Mouse (Mus musculus) cerebellum, adult 2 months (tissue): ENCODE results near the gene Popdc2.

ENCODE experiments used
- CTCF ChIP-seq: fragments of 200-500 bp; IDR thresholded peaks from 2 replicates; pipeline ENCODE4 v1.5.1; 2011; ENCODE audit warnings: low read depth, mild to moderate bottlenecking, control low read depth, low read length, moderate library complexity, borderline replicate concordance; ENCODE audit not compliant: insufficient read depth
- POLR2A ChIP-seq: fragments of 200-500 bp; IDR thresholded peaks from 2 replicates; pipeline ENCODE4 v1.6.1; 2011; ENCODE audit warnings: low read length, control low read depth, borderline replicate concordance; ENCODE audit not compliant: insufficient read depth

DNA sequence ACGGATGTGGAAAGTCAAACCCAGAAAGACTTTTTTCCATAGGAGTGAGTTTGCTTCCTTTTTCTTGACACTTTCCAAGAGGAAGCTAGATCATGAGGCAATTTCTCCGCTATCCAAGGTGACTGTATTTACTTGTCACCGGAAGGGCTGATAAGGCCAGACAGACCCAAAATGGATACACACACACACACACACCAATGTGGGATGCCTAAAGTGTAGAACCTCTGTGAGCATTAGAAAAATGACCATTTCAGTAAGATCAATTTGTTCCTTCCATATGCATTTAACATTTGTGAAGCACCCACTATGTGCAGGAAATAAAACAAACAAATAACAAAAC lies 1.2 kb downstream of the Popdc2 start:
- TF ChIP-seq CTCF = no peak
- TF ChIP-seq POLR2A = no peak
